Mouse (Mus musculus) CH12.LX (cell line): Measurements from ENCODE around the gene Tmem185a.
"Not testable (repeated sequence)": the region's sequence is repeated elsewhere in the genome, so short reads cannot be mapped to it uniquely, and the experiment has no call there.

Source experiments
- BHLHE40 ChIP-seq: IDR thresholded peaks from 2 replicates; pipeline ENCODE4 v1.6.1; 2011; ENCODE audit warnings: mild to moderate bottlenecking, low read depth, low read length, improper control_type of control experiment
- CHD2 ChIP-seq: IDR thresholded peaks from 2 replicates; pipeline ENCODE4 v1.6.1; 2011; ENCODE audit warnings: low read length, improper control_type of control experiment
- CTCF ChIP-seq, 2 experiments: IDR thresholded peaks in 1 of 2; conservative IDR thresholded peaks in 1 of 2; 2 replicates each; pipeline ENCODE4 v1.5.1; 2011 to 2012; ENCODE audit warnings: low read depth in 2 of 2, low read length in 2 of 2, improper control_type of control experiment in 1 of 2, inconsistent platforms in 1 of 2, mild to moderate bottlenecking in 1 of 2, moderate library complexity in 1 of 2
- E2F4 ChIP-seq: IDR thresholded peaks from 2 replicates; pipeline ENCODE4 v1.6.1; 2011; ENCODE audit warnings: low read depth, low read length, improper control_type of control experiment; ENCODE audit not compliant: insufficient replicate concordance
- EP300 ChIP-seq: IDR thresholded peaks from 2 replicates; pipeline ENCODE4 v1.6.1; 2011; ENCODE audit warnings: low read length, improper control_type of control experiment
- MAFK ChIP-seq: IDR thresholded peaks from 2 replicates; pipeline ENCODE4 v1.6.1; 2011; ENCODE audit warnings: low read length, improper control_type of control experiment; ENCODE audit not compliant: insufficient replicate concordance
- MAZ ChIP-seq: IDR thresholded peaks from 2 replicates; pipeline ENCODE4 v1.6.1; 2012; ENCODE audit warnings: low read depth, mild to moderate bottlenecking, inconsistent platforms, low read length, improper control_type of control experiment, moderate library complexity
- MEF2A ChIP-seq: IDR thresholded peaks from 2 replicates; pipeline ENCODE4 v1.6.1; 2014; ENCODE audit warnings: low read depth, mild to moderate bottlenecking, inconsistent platforms, low read length, improper control_type of control experiment, borderline replicate concordance
- MYC ChIP-seq: IDR thresholded peaks from 2 replicates; pipeline ENCODE4 v1.6.1; 2011; ENCODE audit warnings: low read depth, mild to moderate bottlenecking, improper control_type of control experiment, low read length
- PAX5 ChIP-seq: IDR thresholded peaks from 2 replicates; pipeline ENCODE4 v1.6.1; 2012; ENCODE audit warnings: low read length, inconsistent platforms, mixed read lengths
- POLR2A ChIP-seq: IDR thresholded peaks from 2 replicates; pipeline ENCODE4 v1.6.1; 2011; ENCODE audit warnings: low read depth, mild to moderate bottlenecking, improper control_type of control experiment, low read length
- SIN3A ChIP-seq: IDR thresholded peaks from 2 replicates; pipeline ENCODE4 v1.6.1; 2012; ENCODE audit warnings: low read length, improper control_type of control experiment, inconsistent platforms
- ZC3H11A ChIP-seq: IDR thresholded peaks from 2 replicates; pipeline ENCODE4 v1.6.1; 2012; ENCODE audit warnings: low read depth, mild to moderate bottlenecking, inconsistent platforms, low read length, improper control_type of control experiment
- ZKSCAN1 ChIP-seq: IDR thresholded peaks from 2 replicates; pipeline ENCODE4 v1.6.1; 2012; ENCODE audit warnings: low read depth, inconsistent platforms, low read length, improper control_type of control experiment, borderline replicate concordance

DNA sequence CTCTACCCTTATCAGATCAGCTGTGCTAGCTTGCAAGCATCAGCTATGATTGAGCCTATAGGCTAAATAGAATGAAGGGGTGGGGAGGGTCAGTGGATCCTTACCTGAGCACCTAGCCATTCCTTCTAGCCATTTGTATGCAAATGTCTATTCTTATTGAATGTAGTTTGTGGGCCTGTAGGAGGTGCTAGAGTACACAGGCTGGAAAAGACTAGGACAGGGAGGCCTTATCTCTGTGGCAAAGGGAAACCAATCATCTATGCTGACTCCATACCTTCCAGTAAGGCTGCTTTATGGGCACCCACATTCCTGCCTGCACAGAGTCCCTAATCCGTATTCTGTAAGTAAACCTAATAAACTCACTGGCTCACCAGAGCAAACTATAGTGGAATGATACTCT, 10.3 kb upstream of the Tmem185a start:
- not testable (repeated sequence) for TF ChIP-seq POLR2A; ZKSCAN1; CTCF (conservative IDR thresholded peaks at IDR 0.05 in 1 of 2, IDR thresholded peaks at IDR 0.05 in 1 of 2; ENCODE audit: low read depth in 2 of 2, low read length in 2 of 2); MAZ; E2F4; PAX5; CHD2; MAFK; MEF2A; ZC3H11A; SIN3A; EP300; MYC; BHLHE40
